Mouse (Mus musculus) embryonic facial prominence, embryonic 13.5 days (tissue): ENCODE results near the gene Rap1gds1. TPM values are rescaled to one million over a fixed set of nuclear protein-coding genes. Genes with fewer than 3 reads are reported as not detected.

Experiments
- ATAC-seq: fragments of 200-750 bp; cut with Nextera tagmentation; 2 replicates; pipeline ENCODE4 v1.8.0; 2017; ENCODE audit warnings: low read depth; ENCODE audit not compliant: insufficient number of reproducible peaks, insufficient read depth, low FRiP score, low TSS enrichment
- H3K27ac ChIP-seq: fragments of 300-500 bp; sonication (generic); 2 replicates; pipeline ENCODE4 v1.5.1; 2015; ENCODE audit warnings: moderate library complexity, mild to moderate bottlenecking, inconsistent platforms
- H3K27me3 ChIP-seq: fragments of 300-500 bp; sonication (generic); 2 replicates; pipeline ENCODE4 v1.6.1; 2015; ENCODE audit warnings: mild to moderate bottlenecking, inconsistent platforms
- H3K36me3 ChIP-seq: fragments of 300-500 bp; sonication (generic); 2 replicates; pipeline ENCODE4 v1.6.1; 2015; ENCODE audit warnings: mild to moderate bottlenecking, inconsistent platforms
- H3K4me1 ChIP-seq: fragments of 300-500 bp; sonication (generic); 2 replicates; pipeline ENCODE4 v1.6.1; 2015; ENCODE audit warnings: inconsistent platforms
- H3K4me2 ChIP-seq: fragments of 300-500 bp; sonication (generic); 2 replicates; pipeline ENCODE4 v1.6.1; 2015; ENCODE audit warnings: moderate library complexity, mild to moderate bottlenecking, inconsistent platforms
- H3K4me3 ChIP-seq: fragments of 300-500 bp; sonication (generic); 2 replicates; pipeline ENCODE4 v1.5.1; 2015; ENCODE audit warnings: mild to moderate bottlenecking, inconsistent platforms
- H3K9ac ChIP-seq: fragments of 300-500 bp; sonication (generic); 2 replicates; pipeline ENCODE4 v1.6.1; 2015; ENCODE audit warnings: mild to moderate bottlenecking, inconsistent platforms
- H3K9me3 ChIP-seq: fragments of 300-500 bp; sonication (generic); 2 replicates; pipeline ENCODE4 v1.6.1; 2016; ENCODE audit warnings: inconsistent platforms
- WGBS: fragments of 180-500 bp; shearing (Covaris S2); methylation state at CpG from one replicate; pipeline ENCODE4 v1.1.7; 2015; ENCODE audit warnings: mixed read lengths; 5-methylcytosine and 5-hydroxymethylcytosine counted together
- polyA plus RNA-seq: library from polyadenylated mRNA; unstranded; fragments of >200 nt; fragmentation: Nextera tagmentation; extraction: Ambion mirVana; gene quantifications from 2 replicates; pipeline ENCODE4 v1.2.1, GENCODE M21; 2015

Rap1gds1 gene
- polyA plus RNA-seq, 1 experiment from 2014 or later = 59.7 TPM

DNA sequence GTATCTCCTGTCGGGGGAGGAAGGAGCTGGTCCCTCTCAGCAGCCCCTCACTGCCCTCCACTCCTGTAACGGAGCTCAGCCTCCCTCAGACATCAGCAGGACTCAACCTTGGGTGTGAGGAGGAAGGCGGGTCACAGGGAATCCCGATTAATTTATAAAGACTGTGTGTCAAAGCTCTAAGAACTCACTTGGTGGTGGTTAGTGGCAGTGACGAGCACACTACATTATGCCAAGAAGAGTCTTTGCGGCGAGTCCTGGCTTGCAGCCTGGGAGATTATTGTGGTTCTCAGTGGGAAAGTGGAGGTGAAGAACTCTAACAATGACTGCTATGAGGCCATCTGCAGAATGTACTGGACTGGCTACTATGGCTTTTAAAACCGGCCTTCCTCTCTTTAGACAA, 148.8 kb downstream of the Rap1gds1 start:
- no peak overlapping the region for H3K27ac ChIP-seq
- 86% methylated on average over 8 of the region's 8 CpGs for WGBS

DNA sequence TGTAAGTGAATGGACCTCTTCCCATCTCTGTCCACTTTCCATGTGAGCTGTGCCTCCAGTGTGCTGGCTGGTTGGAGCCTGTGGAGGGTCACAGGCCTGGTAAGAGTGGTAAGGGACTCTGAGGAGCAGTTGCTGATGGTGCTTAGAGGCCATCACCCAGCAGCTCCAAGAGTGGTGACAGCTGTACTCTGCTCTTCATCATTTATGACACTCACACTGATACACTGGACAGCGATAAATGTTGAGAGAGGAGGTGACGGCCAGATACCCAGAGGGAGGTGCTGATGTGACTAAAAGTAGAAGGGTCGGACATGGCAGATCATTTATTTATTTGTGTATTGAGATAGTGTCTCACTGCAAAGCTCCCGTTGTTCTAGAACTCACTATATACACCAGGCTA, 156.8 kb downstream of the Rap1gds1 start:
- H3K4me3 ChIP-seq = no peak overlapping the region
- 95% methylated on average over 4 of the region's 4 CpGs for WGBS
- H3K9me3 ChIP-seq = no peaks in the 10 kb centered on the region
- H3K4me1 ChIP-seq = peaks cover 6% of the 10 kb centered on the region
- ATAC-seq = no peak
- H3K27me3 ChIP-seq = no peaks in the 10 kb centered on the region
- no peak overlapping the region for H3K9ac ChIP-seq
- no peak overlapping the region for H3K4me2 ChIP-seq
- H3K36me3 ChIP-seq = peaks cover 3% of the 10 kb centered on the region; the same call in 1 of the 2 replicates
- no peak overlapping the region for H3K27ac ChIP-seq

More for the DNA sequence above, 148.8 kb downstream of the Rap1gds1 start:
- Histone ChIP-seq H3K4me3 (no peak overlapping the region), H3K9me3 (no peaks in the 10 kb centered on the region), H3K9ac (no peak overlapping the region), H3K4me1 (no peaks in the 10 kb centered on the region), H3K36me3 (peaks cover 45% of the 10 kb centered on the region), H3K4me2 (no peak overlapping the region), H3K27me3 (no peaks in the 10 kb centered on the region)
- ATAC-seq = no peak

DNA sequence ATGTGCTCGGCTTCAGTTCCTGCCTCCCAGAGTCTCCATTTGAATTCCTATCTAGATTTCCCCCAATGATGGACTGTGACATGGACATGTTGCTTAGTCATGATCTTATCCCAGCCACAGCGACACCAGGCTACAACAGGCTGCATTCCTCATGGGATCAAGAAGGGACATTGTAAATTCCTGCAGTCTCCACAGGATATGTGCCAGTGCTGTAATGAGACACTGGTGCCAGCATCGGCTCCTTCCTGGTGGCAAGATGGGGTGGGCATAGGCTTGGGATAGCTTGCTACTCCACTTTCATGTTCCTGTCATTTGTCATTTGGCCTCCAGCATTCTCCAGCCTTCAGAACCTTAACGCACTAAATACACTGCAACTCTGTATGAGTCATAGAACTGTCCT, 158.0 kb downstream of the Rap1gds1 start:
- H3K4me3 ChIP-seq = no peak overlapping the region
- peaks cover 3% of the 10 kb centered on the region; the same call in 1 of the 2 replicates for H3K36me3 ChIP-seq
- WGBS = 70% methylated on average over 4 of the region's 4 CpGs
- H3K4me1 ChIP-seq = peaks cover 6% of the 10 kb centered on the region
- no peak overlapping the region for H3K4me2 ChIP-seq
- H3K27me3 ChIP-seq = no peaks in the 10 kb centered on the region
- H3K9ac ChIP-seq = no peak overlapping the region
- H3K27ac ChIP-seq = no peak overlapping the region
- ATAC-seq = no peak
- no peaks in the 10 kb centered on the region for H3K9me3 ChIP-seq

DNA sequence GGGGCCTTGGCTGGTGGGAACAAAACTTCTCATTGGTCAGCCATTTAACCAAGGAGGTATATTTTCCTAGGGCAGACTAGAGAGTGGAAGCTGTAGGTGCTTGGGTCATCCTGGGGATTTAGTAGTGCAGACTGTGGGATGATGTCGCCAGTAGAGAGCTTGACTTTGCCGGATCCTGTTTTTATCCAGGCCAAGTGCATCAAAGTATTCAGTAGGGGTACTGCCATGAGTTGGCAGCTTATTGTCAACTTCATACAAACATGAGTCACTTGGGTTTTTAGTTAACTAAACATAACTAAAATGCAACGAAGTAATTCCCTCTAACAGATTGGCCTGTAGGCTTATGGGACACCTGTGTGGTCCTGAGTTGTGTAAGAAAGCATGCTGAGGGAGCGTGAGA, 158.4 kb downstream of the Rap1gds1 start:
- Histone ChIP-seq H3K9ac (no peak overlapping the region), H3K9me3 (no peaks in the 10 kb centered on the region), H3K4me2 (no peak overlapping the region), H3K27ac (no peak overlapping the region), H3K36me3 (peaks cover 3% of the 10 kb centered on the region; the same call in 1 of the 2 replicates), H3K4me1 (peaks cover 6% of the 10 kb centered on the region), H3K4me3 (no peak overlapping the region), H3K27me3 (no peaks in the 10 kb centered on the region)
- ATAC-seq = no peak
- WGBS = 88% methylated on average over 4 of the region's 4 CpGs

DNA sequence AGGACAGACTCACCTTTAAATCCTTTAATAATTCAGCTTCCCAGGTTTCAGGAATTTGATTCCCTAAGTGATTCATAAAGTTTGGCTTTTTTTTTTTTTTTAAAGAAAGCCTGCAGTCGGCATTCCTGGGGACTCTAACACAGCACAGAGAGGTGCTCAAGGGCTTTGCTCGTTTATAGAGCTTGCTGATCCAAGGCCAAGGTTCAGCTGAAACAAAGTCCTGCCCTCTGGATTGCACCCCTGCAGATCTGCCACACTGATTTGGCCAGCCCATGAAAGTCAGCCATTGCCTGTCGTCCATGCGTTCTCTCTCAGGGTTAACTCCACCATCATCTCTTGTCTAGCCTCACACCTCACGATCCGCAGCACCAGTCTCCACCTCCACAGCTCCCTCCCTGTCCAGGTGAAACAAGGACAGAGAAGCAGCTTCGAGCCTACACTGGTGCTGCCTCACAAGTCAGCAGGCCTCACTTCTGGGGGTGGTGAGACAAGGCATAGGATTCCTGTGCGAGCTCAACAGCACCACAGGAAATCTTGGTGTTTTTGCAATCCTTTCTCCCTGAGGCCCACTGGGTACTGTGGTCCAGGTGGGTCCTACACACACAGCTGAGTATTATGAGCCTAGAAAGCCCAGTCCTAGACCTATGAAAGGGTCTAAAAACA, 160.2 kb downstream of the Rap1gds1 start:
- no peak overlapping the region for H3K4me3 ChIP-seq
- no peak overlapping the region for H3K27ac ChIP-seq
- H3K36me3 ChIP-seq = peaks cover 2% of the 10 kb centered on the region; the same call in 1 of the 2 replicates
- 0 out of 2 replicates have a peak overlapping the region, but pooled peaks have one; percentile 32 for H3K9ac ChIP-seq
- no peaks in the 10 kb centered on the region for H3K27me3 ChIP-seq
- H3K9me3 ChIP-seq = no peaks in the 10 kb centered on the region
- peaks cover 6% of the 10 kb centered on the region for H3K4me1 ChIP-seq
- WGBS = 63% methylated on average over 8 of the region's 8 CpGs
- no peak overlapping the region for H3K4me2 ChIP-seq
- no peak for ATAC-seq

DNA sequence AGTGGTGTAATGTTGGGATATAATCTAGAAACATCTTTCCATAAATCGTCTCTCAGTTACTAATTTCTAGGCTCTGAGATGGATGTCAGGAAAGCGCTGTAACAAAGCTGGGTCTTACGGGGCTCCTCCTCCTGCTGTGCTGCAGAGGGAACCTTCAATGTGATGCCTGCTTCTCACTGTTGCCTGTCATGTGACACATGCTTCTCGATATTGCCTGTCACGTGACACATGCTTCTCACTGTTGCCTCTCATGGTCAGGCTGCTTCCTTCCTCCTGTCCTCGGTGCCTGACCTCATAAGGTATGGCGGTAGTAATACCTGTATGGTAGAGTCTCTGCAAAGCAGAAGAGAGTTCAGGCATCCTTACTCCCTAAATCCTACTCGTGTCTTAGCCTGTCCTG, 162.5 kb downstream of the Rap1gds1 start:
- Histone ChIP-seq H3K36me3 (no peaks in the 10 kb centered on the region), H3K9me3 (no peaks in the 10 kb centered on the region), H3K4me3 (no peak overlapping the region), H3K4me2 (no peak overlapping the region), H3K27me3 (no peaks in the 10 kb centered on the region), H3K4me1 (peaks cover 6% of the 10 kb centered on the region), H3K27ac (no peak overlapping the region), H3K9ac (no peak overlapping the region)
- ATAC-seq = no peak
- 89% methylated on average over 8 of the region's 8 CpGs for WGBS

DNA sequence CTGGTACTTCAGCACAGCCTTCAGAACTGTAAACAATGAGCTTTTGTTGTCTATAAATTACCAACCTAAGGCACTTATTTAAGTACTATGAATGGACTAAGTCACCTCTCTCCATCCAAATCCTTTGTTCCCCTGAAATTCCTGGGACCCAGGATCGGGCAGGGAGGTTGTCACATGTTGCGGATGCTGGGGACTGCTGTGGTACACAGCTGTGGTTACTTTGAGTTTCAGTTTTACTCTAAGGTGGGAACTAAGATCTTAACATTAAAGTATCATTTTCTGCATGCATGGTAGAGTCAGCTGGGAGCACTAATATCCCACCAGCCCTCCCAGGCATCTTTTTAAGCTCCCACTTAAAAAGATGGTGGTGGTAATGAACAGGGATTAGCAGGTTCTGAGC, 165.7 kb downstream of the Rap1gds1 start:
- ATAC-seq = no peak

DNA sequence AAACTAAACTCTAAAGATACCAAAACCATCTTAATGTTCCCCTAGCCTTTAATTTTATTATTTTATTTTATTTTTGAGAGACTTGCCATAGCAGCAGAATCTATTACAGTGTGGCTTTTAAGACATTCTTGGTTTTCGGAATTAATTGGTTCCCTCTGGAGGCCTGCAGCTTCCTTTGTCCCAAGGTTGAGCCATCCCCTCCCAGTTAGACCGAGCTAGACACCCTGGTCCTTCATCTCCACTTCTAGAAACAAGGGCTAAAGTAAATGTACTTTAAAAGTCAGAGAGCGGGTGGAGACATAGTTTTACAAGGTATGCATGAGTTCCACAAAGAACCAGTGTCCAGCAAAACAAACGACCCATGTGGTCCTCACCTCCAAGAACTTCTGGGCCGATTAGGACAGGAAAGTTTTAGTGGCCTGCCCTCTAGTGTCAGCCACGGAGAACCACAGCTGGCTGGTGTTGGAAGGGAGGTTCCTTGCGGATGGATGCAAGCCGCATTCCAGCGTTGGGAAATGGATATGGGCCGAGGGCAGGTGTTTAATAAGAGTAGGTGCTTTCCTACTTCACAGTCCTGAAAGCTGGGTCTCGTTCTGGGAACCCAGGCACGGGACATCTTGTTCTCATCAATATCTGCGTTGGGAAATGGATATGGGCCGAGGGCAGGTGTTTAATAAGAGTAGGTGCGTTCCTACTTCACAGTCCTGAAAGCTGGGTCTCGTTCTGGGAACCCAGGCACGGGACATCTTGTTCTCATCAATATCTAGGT, 168.7 kb downstream of the Rap1gds1 start:
- 21% methylated on average over 17 of the region's 17 CpGs for WGBS
- H3K27ac ChIP-seq = peak overlapping the region; percentile 68; the same call in 1 of the 2 replicates
- H3K27me3 ChIP-seq = no peaks in the 10 kb centered on the region
- no peak overlapping the region for H3K4me3 ChIP-seq
- peak overlapping the region; percentile 36 for H3K4me2 ChIP-seq
- H3K9ac ChIP-seq = no peak overlapping the region
- H3K36me3 ChIP-seq = peaks cover 7% of the 10 kb centered on the region; the same call in 1 of the 2 replicates
- no peaks in the 10 kb centered on the region for H3K9me3 ChIP-seq
- H3K4me1 ChIP-seq = peaks cover 10% of the 10 kb centered on the region
- ATAC-seq = 0 out of 2 replicates have a peak, but pooled peaks have one; percentile 34

More for the DNA sequence above, 165.7 kb downstream of the Rap1gds1 start:
- Histone ChIP-seq H3K27ac (no peak overlapping the region), H3K27me3 (no peaks in the 10 kb centered on the region), H3K4me3 (no peak overlapping the region), H3K4me2 (no peak overlapping the region), H3K9me3 (no peaks in the 10 kb centered on the region), H3K36me3 (no peaks in the 10 kb centered on the region), H3K4me1 (peaks cover 10% of the 10 kb centered on the region), H3K9ac (no peak overlapping the region)
- WGBS = 81% methylated on average over 2 of the region's 2 CpGs

DNA sequence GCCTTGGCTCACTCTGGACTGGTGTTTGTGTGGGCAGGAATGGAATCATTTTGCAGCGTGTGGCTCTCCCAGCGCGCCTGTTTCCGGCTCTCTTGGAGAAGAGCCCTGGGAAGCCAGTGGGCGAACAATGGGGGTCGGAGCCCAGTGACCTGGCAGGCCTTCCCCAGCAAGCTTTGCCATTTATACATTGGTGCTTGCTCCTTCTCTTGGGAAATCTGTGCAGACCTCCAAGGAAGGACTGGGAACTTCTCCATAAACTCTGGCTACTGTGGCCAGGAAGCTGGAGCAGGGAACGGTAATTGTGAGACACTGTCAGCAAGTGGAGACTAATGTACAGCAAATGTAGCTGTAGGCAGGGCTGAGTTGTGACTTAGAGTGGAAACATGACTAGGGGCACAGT, 169.3 kb downstream of the Rap1gds1 start:
- H3K9ac ChIP-seq = no peak overlapping the region; the same call in 1 of the 2 replicates
- peaks cover 10% of the 10 kb centered on the region for H3K4me1 ChIP-seq
- no peaks in the 10 kb centered on the region for H3K27me3 ChIP-seq
- H3K9me3 ChIP-seq = no peaks in the 10 kb centered on the region
- peak overlapping the region; percentile 31 for H3K4me2 ChIP-seq
- peaks cover 11% of the 10 kb centered on the region; the same call in 1 of the 2 replicates for H3K36me3 ChIP-seq
- 33% methylated on average over 7 of the region's 7 CpGs for WGBS
- H3K4me3 ChIP-seq = no peak overlapping the region
- peak overlapping the region; percentile 68 for H3K27ac ChIP-seq
- ATAC-seq = no peak

DNA sequence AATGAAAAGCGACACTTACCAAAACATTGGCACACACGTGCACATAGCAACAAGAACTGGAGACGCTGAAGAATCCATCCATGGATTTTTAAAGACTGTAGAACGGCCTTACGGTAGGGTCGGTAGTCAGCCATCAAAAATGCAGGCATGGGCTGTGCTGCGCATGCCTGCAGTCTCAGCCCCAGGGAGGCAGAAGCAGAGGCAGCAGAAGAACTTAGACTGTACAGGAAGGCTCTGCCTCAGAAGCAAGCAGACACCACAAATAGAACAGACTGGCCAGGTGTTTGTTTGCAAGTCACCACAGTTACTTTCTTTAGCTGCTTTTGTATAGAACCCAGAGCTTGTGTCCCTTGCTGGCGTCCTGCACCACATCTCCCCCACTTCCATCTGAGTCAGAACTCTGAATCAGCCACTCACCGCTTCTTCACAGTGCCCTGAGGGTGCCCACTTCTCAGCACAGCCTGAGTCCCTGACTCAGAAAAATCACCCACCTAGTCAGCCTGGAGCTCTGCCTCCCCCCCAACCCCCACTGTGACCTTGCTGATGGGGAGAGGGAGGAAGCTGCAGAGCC, 174.3 kb downstream of the Rap1gds1 start:
- Histone ChIP-seq H3K36me3 (peaks cover 38% of the 10 kb centered on the region), H3K4me1 (peaks cover 3% of the 10 kb centered on the region), H3K4me2 (no peak overlapping the region), H3K4me3 (no peak overlapping the region), H3K9me3 (no peaks in the 10 kb centered on the region), H3K9ac (no peak overlapping the region), H3K27me3 (no peaks in the 10 kb centered on the region), H3K27ac (no peak overlapping the region)
- 77% methylated on average over 9 of the region's 9 CpGs for WGBS
- ATAC-seq = no peak

DNA sequence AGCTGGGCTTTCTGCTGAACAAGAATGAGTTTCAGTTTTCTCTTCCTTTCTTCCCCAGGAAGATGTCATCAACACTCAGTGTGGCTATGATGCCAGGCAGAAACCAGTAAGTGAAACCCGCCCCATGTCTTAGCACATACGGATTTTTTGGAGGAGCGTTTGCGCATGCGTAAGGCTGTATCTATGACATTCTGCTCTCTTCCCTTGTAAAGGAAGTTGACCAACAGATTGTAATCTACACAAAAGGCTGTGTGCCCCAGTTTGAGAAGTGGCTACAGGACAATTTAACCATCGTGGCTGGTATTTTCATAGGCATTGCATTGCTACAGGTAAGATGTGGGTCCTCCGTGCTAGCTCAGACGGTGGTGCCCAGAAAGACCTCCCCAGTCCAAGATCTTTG, 176.9 kb downstream of the Rap1gds1 start:
- no peak for ATAC-seq
- Histone ChIP-seq H3K36me3 (peaks cover 38% of the 10 kb centered on the region), H3K4me3 (no peak overlapping the region), H3K4me1 (no peaks in the 10 kb centered on the region; the same call in 1 of the 2 replicates), H3K9ac (no peak overlapping the region), H3K9me3 (no peaks in the 10 kb centered on the region), H3K27ac (no peak overlapping the region), H3K27me3 (no peaks in the 10 kb centered on the region), H3K4me2 (no peak overlapping the region)
- 95% methylated on average over 8 of the region's 8 CpGs for WGBS
